Mouse (Mus musculus) hindbrain, embryonic 16.5 days (tissue): Measurements from ENCODE around the gene Ywhab. TPM values are rescaled to one million over a fixed set of nuclear protein-coding genes. Genes with fewer than 3 reads are reported as not detected.

ENCODE experiments used
- ATAC-seq: fragments of 200-750 bp; cut with Nextera tagmentation; 2 replicates; pipeline ENCODE4 v1.8.0; 2017; ENCODE audit warnings: moderate TSS enrichment, moderate library complexity
- H3K27ac ChIP-seq: fragments of 300-500 bp; sonication (generic); 2 replicates; pipeline ENCODE4 v1.5.1; 2014; ENCODE audit warnings: low read depth, mild to moderate bottlenecking, control low read depth, low read length, moderate library complexity
- H3K27me3 ChIP-seq: fragments of 300-500 bp; sonication (generic); replicated peaks from 2 replicates; pipeline ENCODE4 v1.6.1; 2014; ENCODE audit warnings: low read length; ENCODE audit not compliant: control insufficient read depth, insufficient read depth
- H3K36me3 ChIP-seq: fragments of 300-500 bp; sonication (generic); 2 replicates; pipeline ENCODE4 v1.6.1; 2014; ENCODE audit warnings: mild to moderate bottlenecking, low read length, moderate library complexity, mixed read lengths; ENCODE audit not compliant: control insufficient read depth, insufficient read depth
- H3K4me1 ChIP-seq: fragments of 300-500 bp; sonication (generic); 2 replicates; pipeline ENCODE4 v1.6.1; 2014; ENCODE audit warnings: low read depth, low read length; ENCODE audit not compliant: control insufficient read depth, insufficient read depth
- H3K4me2 ChIP-seq: fragments of 300-500 bp; sonication (generic); 2 replicates; pipeline ENCODE4 v1.6.1; 2014; ENCODE audit warnings: mild to moderate bottlenecking, low read length, control low read depth, moderate library complexity
- H3K4me3 ChIP-seq: fragments of 300-500 bp; sonication (generic); 2 replicates; pipeline ENCODE4 v1.5.1; 2014; ENCODE audit warnings: mild to moderate bottlenecking, low read length, control low read depth, moderate library complexity
- H3K9ac ChIP-seq: fragments of 300-500 bp; sonication (generic); 2 replicates; pipeline ENCODE4 v1.6.1; 2014; ENCODE audit warnings: low read depth, mild to moderate bottlenecking, control low read depth, low read length, moderate library complexity
- H3K9me3 ChIP-seq: fragments of 300-500 bp; sonication (generic); 2 replicates; pipeline ENCODE4 v1.6.1; 2014; ENCODE audit warnings: mild to moderate bottlenecking, low read length, moderate library complexity; ENCODE audit not compliant: control insufficient read depth
- WGBS: fragments of 180-500 bp; shearing (Covaris S2); extraction: QIAGEN DNeasy Blood & Tissue Kit; methylation state at CpG from one replicate; pipeline ENCODE4 v1.1.7; 2014; 5-methylcytosine and 5-hydroxymethylcytosine counted together
- polyA plus RNA-seq: library from polyadenylated mRNA; unstranded; fragments of >200 nt; fragmentation: Nextera tagmentation; extraction: Ambion mirVana; gene quantifications from 2 replicates; pipeline ENCODE4 v1.2.1, GENCODE M21; 2015

Ywhab gene
- polyA plus RNA-seq, 1 experiment from 2014 or later: 529 TPM

DNA sequence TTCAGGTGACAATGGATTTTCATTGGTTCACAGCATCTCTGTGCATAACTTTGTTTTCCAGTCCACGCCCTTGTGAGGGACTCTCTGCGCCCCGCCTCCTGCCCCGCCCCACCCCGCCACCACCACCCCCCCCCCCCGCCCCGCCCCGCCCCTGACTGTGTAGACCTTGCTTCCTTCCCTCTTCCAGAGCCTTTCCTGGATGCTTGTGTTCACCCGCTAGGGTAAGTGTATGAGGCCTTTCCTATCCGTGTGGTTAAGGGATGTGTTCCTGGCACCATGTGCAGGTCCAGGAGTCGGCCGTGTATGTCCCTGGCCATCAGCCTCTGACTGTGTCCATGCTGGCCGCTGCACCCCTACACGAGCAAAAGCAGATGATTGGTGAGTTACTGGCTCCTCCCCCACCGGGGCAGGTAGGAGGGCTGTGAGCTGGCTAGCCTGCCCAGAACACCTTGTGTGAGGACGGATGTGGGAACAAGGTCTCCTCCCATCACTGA, 52.5 kb downstream of the Ywhab start:
- 6% methylated on average over 9 of the region's 16 CpGs for WGBS
- Histone ChIP-seq H3K4me1 (no peaks in the 10 kb centered on the region), H3K36me3 (peaks cover 3% of the 10 kb centered on the region; the same call in 1 of the 2 replicates), H3K9me3 (no peaks in the 10 kb centered on the region), H3K4me3 (peak overlapping the region; percentile 33), H3K4me2 (peak overlapping the region; percentile 55), H3K9ac (peak overlapping the region; percentile 53), H3K27me3 (no peaks in the 10 kb centered on the region), H3K27ac (no peak overlapping the region)
- ATAC-seq: peak; percentile 87

DNA sequence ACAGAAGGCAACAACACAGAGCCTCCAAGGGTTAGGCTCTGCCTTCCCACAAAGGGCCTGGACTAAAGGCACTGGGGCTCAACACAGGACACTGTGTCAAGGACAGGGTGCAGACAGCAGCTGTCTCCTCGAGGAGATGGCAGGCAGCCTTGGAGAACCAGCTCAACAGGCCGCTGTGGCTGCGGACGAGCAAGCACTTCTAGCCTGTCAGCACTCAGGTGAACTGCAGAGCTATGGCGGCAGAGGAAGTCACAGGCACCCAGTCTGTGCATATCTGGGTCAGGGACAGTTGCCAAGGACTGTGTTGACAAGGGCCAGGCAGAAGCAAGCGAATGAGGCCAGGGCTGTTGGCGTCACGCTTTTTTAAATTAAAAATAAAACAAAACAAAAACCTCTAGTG, 59.0 kb downstream of the Ywhab start:
- Histone ChIP-seq H3K27me3 (no peaks in the 10 kb centered on the region), H3K27ac (no peak overlapping the region), H3K36me3 (peaks cover 29% of the 10 kb centered on the region), H3K4me1 (no peaks in the 10 kb centered on the region), H3K9me3 (no peaks in the 10 kb centered on the region), H3K9ac (no peak overlapping the region), H3K4me2 (no peak overlapping the region), H3K4me3 (no peak overlapping the region)
- no peak for ATAC-seq
- 88% methylated on average over 8 of the region's 8 CpGs for WGBS

DNA sequence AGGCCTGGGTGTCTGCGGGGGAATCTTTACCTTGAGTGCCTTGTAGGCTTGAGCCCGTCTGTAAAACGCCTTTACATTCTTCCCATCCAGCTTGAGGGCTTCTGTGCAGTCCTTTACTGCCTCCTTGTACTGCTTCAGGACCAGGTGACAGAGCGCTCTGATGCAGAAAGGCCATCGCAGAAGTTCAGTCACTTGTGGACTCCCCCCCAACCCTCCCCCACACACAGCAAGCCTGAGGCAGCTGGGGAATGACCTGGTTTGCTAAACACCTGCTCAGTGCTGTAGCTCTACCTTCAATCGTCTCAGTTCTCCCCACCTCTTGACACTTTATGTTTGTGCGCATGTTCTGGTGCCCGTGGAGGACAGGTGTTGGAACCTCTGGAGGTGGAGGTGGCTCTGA, 59.9 kb downstream of the Ywhab start:
- WGBS: 95% methylated on average over 8 of the region's 8 CpGs
- ATAC-seq: no peak
- H3K9ac ChIP-seq: no peak overlapping the region
- peaks cover 36% of the 10 kb centered on the region for H3K36me3 ChIP-seq
- no peak overlapping the region for H3K4me2 ChIP-seq
- H3K4me3 ChIP-seq: no peak overlapping the region
- H3K27ac ChIP-seq: no peak overlapping the region
- H3K27me3 ChIP-seq: no peaks in the 10 kb centered on the region
- H3K9me3 ChIP-seq: no peaks in the 10 kb centered on the region
- H3K4me1 ChIP-seq: no peaks in the 10 kb centered on the region

DNA sequence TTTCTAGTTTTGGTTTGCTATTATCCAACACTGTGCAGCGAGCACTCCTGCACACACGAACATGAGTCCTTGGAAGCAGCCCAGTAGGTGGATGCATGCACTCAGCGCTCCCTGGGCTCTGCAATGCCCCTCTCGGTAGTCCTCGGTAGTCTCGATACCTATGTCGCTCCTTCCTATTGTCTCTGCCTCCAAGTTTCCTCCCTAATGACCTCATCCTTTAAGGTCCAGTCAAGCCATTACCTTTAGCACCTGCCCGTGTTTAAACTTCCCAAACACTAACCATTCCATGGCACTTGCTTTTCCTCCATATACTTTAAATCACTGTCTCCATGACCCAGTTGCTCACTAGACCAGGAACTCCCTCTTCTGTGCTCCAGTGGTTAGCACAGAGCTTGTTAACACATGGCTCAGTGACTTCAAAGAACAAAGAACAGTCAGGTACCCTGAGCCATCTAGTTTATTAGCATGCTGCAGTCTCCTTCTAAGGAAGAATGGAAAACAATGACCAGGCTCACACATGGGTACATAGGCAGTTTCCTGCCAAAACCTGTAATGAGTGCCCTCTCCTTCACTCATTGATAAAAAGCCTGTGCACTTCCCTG, 65.0 kb downstream of the Ywhab start:
- Histone ChIP-seq H3K36me3 (peaks cover 41% of the 10 kb centered on the region), H3K9me3 (no peaks in the 10 kb centered on the region), H3K27ac (no peak overlapping the region), H3K9ac (no peak overlapping the region), H3K4me2 (no peak overlapping the region), H3K27me3 (no peaks in the 10 kb centered on the region), H3K4me3 (no peak overlapping the region), H3K4me1 (no peaks in the 10 kb centered on the region)
- no peak for ATAC-seq
- 95% methylated on average over 8 of the region's 8 CpGs for WGBS

Other genes starting within 250 kb of the Ywhab start
- gene Ada, start 244.7 kb upstream of the Ywhab start, polyA plus RNA-seq: 3.5 and 4.2 TPM in 2 replicates
- 0.20 and 0.31 TPM in 2 replicates for gene Ccn5, start 174.1 kb upstream of the Ywhab start, polyA plus RNA-seq
- gene Kcnk15, start 141.3 kb upstream of the Ywhab start, polyA plus RNA-seq: 0.24 and 0.30 TPM in 2 replicates
- gene Rims4, start 76.3 kb upstream of the Ywhab start, polyA plus RNA-seq: 7.9 and 16.6 TPM in 2 replicates
- gene Pabpc1l, start 30.5 kb downstream of the Ywhab start, polyA plus RNA-seq: 0.90 and 2.1 TPM in 2 replicates
- gene Stk4, start 75.4 kb downstream of the Ywhab start, polyA plus RNA-seq: 16.3 and 17.4 TPM in 2 replicates
- gene Tomm34, start 76.2 kb downstream of the Ywhab start, polyA plus RNA-seq: 52.5 and 54.2 TPM in 2 replicates
- 2.4 and 3.1 TPM in 2 replicates for gene Kcns1, start 176.2 kb downstream of the Ywhab start, polyA plus RNA-seq
- not detected in 2 replicates for gene Wfdc5, start 187.8 kb downstream of the Ywhab start, polyA plus RNA-seq
- gene Wfdc12, start 195.6 kb downstream of the Ywhab start, polyA plus RNA-seq: not detected in 2 replicates
- not detected in 2 replicates for gene Wfdc15a, start 205.2 kb downstream of the Ywhab start, polyA plus RNA-seq
- not detected in 2 replicates for gene Wfdc15b, start 226.7 kb downstream of the Ywhab start, polyA plus RNA-seq
- not detected in 2 replicates for gene Svs2, start 243.5 kb downstream of the Ywhab start, polyA plus RNA-seq